Mouse (Mus musculus) heart, postnatal 0 days (tissue): ENCODE results near the gene Csrnp1.

Source experiments
- CTCF ChIP-seq: IDR thresholded peaks from 2 replicates; pipeline ENCODE4 v1.5.1; 2016; ENCODE audit warnings: antibody characterized with exemption, control low read depth, low read depth
- EP300 ChIP-seq: IDR thresholded peaks from 2 replicates; pipeline ENCODE4 v1.6.1; 2016; ENCODE audit warnings: antibody characterized with exemption, low read depth

GRCm38 (mm10) chr9:120023086-120023811, 38.8 kb upstream of the Csrnp1 start, which contains the start of gene Xirp1:
- TF ChIP-seq CTCF, result no peak
- no peak for TF ChIP-seq EP300
